Mouse (Mus musculus) small intestine, adult 2 months (tissue): ENCODE measurements at regions not wholly inside any gene's neighbourhood (a gene's known extent, or its start where the extent isn't known, plus 50 kb on each side); places are given as distances from the start of the nearest gene placed in this dataset.

ENCODE experiments used
- CTCF ChIP-seq: fragments of 200-500 bp; IDR thresholded peaks from 2 replicates; pipeline ENCODE4 v1.5.1; 2012; ENCODE audit warnings: low read depth, mild to moderate bottlenecking, control low read depth, inconsistent platforms, low read length, moderate library complexity, mixed read lengths; ENCODE audit not compliant: insufficient replicate concordance, insufficient read length; ENCODE audit errors: extremely low read depth
- POLR2A ChIP-seq: fragments of 200-500 bp; IDR thresholded peaks from 2 replicates; pipeline ENCODE4 v1.6.1; 2012; ENCODE audit warnings: low read depth, mild to moderate bottlenecking, control low read depth, inconsistent platforms, low read length, moderate library complexity

- TF ChIP-seq POLR2A (no peak), CTCF (no peak)
Observed at GRCm38 (mm10) chr13:59971231-59972092, 148.5 kb upstream of the Tut7 start.
